ENCODE assay signal across 31 mouse cellular contexts in the genomic region with DNA sequence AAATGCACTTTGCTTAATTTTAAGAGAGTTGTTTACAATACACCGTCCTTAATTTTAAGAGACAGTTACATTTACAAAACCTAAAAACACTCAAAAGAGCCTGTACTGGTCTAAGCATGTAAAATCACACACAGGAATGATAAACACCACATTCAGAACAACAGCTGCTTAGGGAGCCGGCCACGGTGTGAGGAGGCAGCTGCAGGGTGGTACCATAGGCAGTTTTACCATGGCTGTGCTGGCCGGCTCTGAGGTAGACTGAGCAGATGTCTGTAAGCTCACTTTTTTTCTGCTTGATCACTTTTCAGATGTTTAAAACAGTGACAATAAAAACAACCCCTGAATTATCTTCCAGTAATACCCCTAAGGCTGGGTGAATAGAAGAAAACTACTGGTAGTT.
"Had no signal": no experiment of that assay in that cellular context is flagged by ENCODE, and none has a peak within 500 bp of the region (broad histone marks: within the 10 kb centered on the region; RNA-seq: fewer than 3 reads in every experiment).

No protein-coding gene starts in this region.

- ATAC-seq: liver, embryonic 12.5 days; liver, postnatal 0 days; lung, postnatal 0 days; midbrain, embryonic 13.5 days; midbrain, embryonic 15.5 days; midbrain, embryonic 16.5 days had no signal

- H3K4me2 ChIP-seq: limb, embryonic 12.5 days; limb, embryonic 13.5 days; limb, embryonic 15.5 days; liver, embryonic 11.5 days; liver, embryonic 12.5 days; liver, embryonic 13.5 days; liver, embryonic 15.5 days; lung, embryonic 14.5 days; lung, embryonic 15.5 days; midbrain, embryonic 12.5 days; midbrain, embryonic 13.5 days; midbrain, embryonic 15.5 days; neural tube, embryonic 12.5 days; neural tube, embryonic 13.5 days had no signal

- H3K9me3 ChIP-seq: limb, embryonic 10.5 days; limb, embryonic 13.5 days; limb, embryonic 15.5 days; liver, embryonic 12.5 days; liver, embryonic 13.5 days; liver, embryonic 15.5 days; lung, embryonic 15.5 days; megakaryocyte, embryonic 14.5 days; midbrain, embryonic 10.5 days; midbrain, embryonic 12.5 days; midbrain, embryonic 13.5 days; midbrain, embryonic 15.5 days; neural tube, embryonic 12.5 days; neural tube, embryonic 13.5 days had no signal

- DNase-seq: left cerebral cortex, postnatal 4 days; liver; liver, embryonic 13.5 days; liver, postnatal 0 days; lung, adult 18-20 months; lung, adult 2 months; lung, embryonic 14.5 days; lung, postnatal 10 days; lung, postnatal 14 days; lung, postnatal 36 days; lung, postnatal 4 days; midbrain, embryonic 14.5 days had no signal

- H3K27ac ChIP-seq: limb, embryonic 10.5 days; limb, embryonic 12.5 days; limb, embryonic 13.5 days; limb, embryonic 15.5 days; liver, embryonic 12.5 days; liver, embryonic 13.5 days; liver, embryonic 14.5 days; liver, embryonic 15.5 days; lung, embryonic 15.5 days; macrophage; midbrain, embryonic 10.5 days; midbrain, embryonic 12.5 days; midbrain, embryonic 13.5 days; midbrain, embryonic 15.5 days; neural tube, embryonic 12.5 days; neural tube, embryonic 13.5 days had no signal

- H3K9ac ChIP-seq: limb, embryonic 12.5 days; limb, embryonic 13.5 days; limb, embryonic 15.5 days; liver, embryonic 12.5 days; liver, embryonic 13.5 days; liver, embryonic 14.5 days; liver, embryonic 15.5 days; liver, postnatal 0 days; lung, embryonic 14.5 days; lung, embryonic 15.5 days; midbrain, embryonic 12.5 days; midbrain, embryonic 13.5 days; midbrain, embryonic 15.5 days; neural tube, embryonic 12.5 days; neural tube, embryonic 13.5 days had no signal

- H3K27me3 ChIP-seq: limb, embryonic 12.5 days; limb, embryonic 13.5 days; limb, embryonic 15.5 days; liver, embryonic 12.5 days; liver, embryonic 13.5 days; liver, embryonic 15.5 days; lung, embryonic 15.5 days; midbrain, embryonic 12.5 days; midbrain, embryonic 13.5 days; midbrain, embryonic 15.5 days; neural tube, embryonic 12.5 days; neural tube, embryonic 13.5 days had no signal

- H3K4me1 ChIP-seq: limb, embryonic 10.5 days; limb, embryonic 12.5 days; limb, embryonic 13.5 days; limb, embryonic 15.5 days; liver, embryonic 12.5 days; liver, embryonic 13.5 days; liver, embryonic 15.5 days; lung, embryonic 15.5 days; megakaryocyte, embryonic 14.5 days; midbrain, embryonic 12.5 days; midbrain, embryonic 13.5 days; midbrain, embryonic 15.5 days; neural tube, embryonic 12.5 days had no signal

- H3K4me3 ChIP-seq: limb, embryonic 10.5 days; limb, embryonic 12.5 days; limb, embryonic 13.5 days; limb, embryonic 15.5 days; liver, embryonic 12.5 days; liver, embryonic 13.5 days; liver, embryonic 15.5 days; lung, embryonic 15.5 days; megakaryocyte, embryonic 14.5 days; midbrain, embryonic 10.5 days; midbrain, embryonic 12.5 days; midbrain, embryonic 13.5 days; midbrain, embryonic 15.5 days; neural tube, embryonic 12.5 days; neural tube, embryonic 13.5 days had no signal

- H3K36me3 ChIP-seq: limb, embryonic 10.5 days; limb, embryonic 12.5 days; limb, embryonic 13.5 days; limb, embryonic 15.5 days; liver, embryonic 12.5 days; liver, embryonic 13.5 days; liver, embryonic 15.5 days; lung, embryonic 15.5 days; midbrain, embryonic 10.5 days; midbrain, embryonic 12.5 days; neural tube, embryonic 12.5 days had no signal
